Mouse (Mus musculus): ENCODE results near the gene Isx. TPM values are rescaled to one million over a fixed set of nuclear protein-coding genes. Genes with fewer than 3 reads are reported as not detected.

Isx gene
- polyA plus RNA-seq, 1 experiment: not detected

GRCm38 (mm10) chr8:74878637-74879036, 5.7 kb downstream of the Isx start:
- Histone ChIP-seq H3K36me3 (ENCODE audit: control insufficient read depth, insufficient read depth, low read length, poor library complexity, severe bottlenecking) (no peaks in the 10 kb centered on the region), H3K4me3 (ENCODE audit: low read depth, low read length) (no peak overlapping the region), H3K4me1 (ENCODE audit: control insufficient read depth, insufficient read depth, low read length) (no peaks in the 10 kb centered on the region), H3K9me3 (replicated peaks; ENCODE audit: control insufficient read depth, insufficient read depth, low read length, poor library complexity, severe bottlenecking) (no peaks in the 10 kb centered on the region), H3K9ac (ENCODE audit: low read depth, poor library complexity, severe bottlenecking) (no peak overlapping the region), H3K27ac (ENCODE audit: insufficient read depth, low read length) (no peak overlapping the region), H3K27me3 (ENCODE audit: control insufficient read depth, insufficient read depth, low read length, poor library complexity, severe bottlenecking) (no peaks in the 10 kb centered on the region)
- TF ChIP-seq EP300 (IDR thresholded peaks at IDR 0.05; ENCODE audit: insufficient read depth, low read depth, low read length): no peak
- TF ChIP-seq POLR2A (IDR thresholded peaks at IDR 0.05; ENCODE audit: insufficient read depth, low read length): no peak
- no peak for TF ChIP-seq CTCF (IDR thresholded peaks at IDR 0.05; ENCODE audit: low read depth, low read length)

GRCm38 (mm10) chr8:74888763-74889162, 15.8 kb downstream of the Isx start:
- Histone ChIP-seq H3K36me3 (ENCODE audit: control insufficient read depth, insufficient read depth, low read length, poor library complexity, severe bottlenecking) (no peaks in the 10 kb centered on the region), H3K4me1 (ENCODE audit: control insufficient read depth, insufficient read depth, low read length) (no peaks in the 10 kb centered on the region), H3K4me3 (ENCODE audit: low read depth, low read length) (no peak overlapping the region), H3K9ac (ENCODE audit: low read depth, poor library complexity, severe bottlenecking) (no peak overlapping the region), H3K27ac (ENCODE audit: insufficient read depth, low read length) (no peak overlapping the region), H3K27me3 (ENCODE audit: control insufficient read depth, insufficient read depth, low read length, poor library complexity, severe bottlenecking) (no peaks in the 10 kb centered on the region), H3K9me3 (replicated peaks; ENCODE audit: control insufficient read depth, insufficient read depth, low read length, poor library complexity, severe bottlenecking) (no peaks in the 10 kb centered on the region)
- no peak for TF ChIP-seq CTCF (IDR thresholded peaks at IDR 0.05; ENCODE audit: low read depth, low read length)
- TF ChIP-seq EP300 (IDR thresholded peaks at IDR 0.05; ENCODE audit: insufficient read depth, low read depth, low read length): no peak
- no peak for TF ChIP-seq POLR2A (IDR thresholded peaks at IDR 0.05; ENCODE audit: insufficient read depth, low read length)

- Histone ChIP-seq H3K36me3 (ENCODE audit: control insufficient read depth, insufficient read depth, low read length, poor library complexity, severe bottlenecking) (no peaks in the 10 kb centered on the region), H3K27me3 (ENCODE audit: control insufficient read depth, insufficient read depth, low read length, poor library complexity, severe bottlenecking) (no peaks in the 10 kb centered on the region), H3K4me3 (ENCODE audit: low read depth, low read length) (no peak overlapping the region), H3K27ac (ENCODE audit: insufficient read depth, low read length) (no peak overlapping the region), H3K9ac (ENCODE audit: low read depth, poor library complexity, severe bottlenecking) (no peak overlapping the region), H3K4me1 (ENCODE audit: control insufficient read depth, insufficient read depth, low read length) (no peaks in the 10 kb centered on the region), H3K9me3 (replicated peaks; ENCODE audit: control insufficient read depth, insufficient read depth, low read length, poor library complexity, severe bottlenecking) (no peaks in the 10 kb centered on the region)
- TF ChIP-seq POLR2A (IDR thresholded peaks at IDR 0.05; ENCODE audit: insufficient read depth, low read length): no peak
- no peak for TF ChIP-seq EP300 (IDR thresholded peaks at IDR 0.05; ENCODE audit: insufficient read depth, low read depth, low read length)
- TF ChIP-seq CTCF (IDR thresholded peaks at IDR 0.05; ENCODE audit: low read depth, low read length): no peak
These were observed 18.1 kb downstream of the Isx start for GRCm38 (mm10) chr8:74891030-74891429.

GRCm38 (mm10) chr8:74896302-74896701, 23.3 kb downstream of the Isx start:
- H3K4me1 ChIP-seq (ENCODE audit: control insufficient read depth, insufficient read depth, low read length): no peaks in the 10 kb centered on the region
- TF ChIP-seq POLR2A (IDR thresholded peaks at IDR 0.05; ENCODE audit: insufficient read depth, low read length) (no peak), EP300 (IDR thresholded peaks at IDR 0.05; ENCODE audit: insufficient read depth, low read depth, low read length) (no peak), CTCF (IDR thresholded peaks at IDR 0.05; ENCODE audit: low read depth, low read length) (no peak)
- H3K9ac ChIP-seq (ENCODE audit: low read depth, poor library complexity, severe bottlenecking): no peak overlapping the region
- no peaks in the 10 kb centered on the region for H3K27me3 ChIP-seq (ENCODE audit: control insufficient read depth, insufficient read depth, low read length, poor library complexity, severe bottlenecking)
- no peak overlapping the region for H3K27ac ChIP-seq (ENCODE audit: insufficient read depth, low read length)
- no peaks in the 10 kb centered on the region for H3K9me3 ChIP-seq (replicated peaks; ENCODE audit: control insufficient read depth, insufficient read depth, low read length, poor library complexity, severe bottlenecking)
- H3K4me3 ChIP-seq (ENCODE audit: low read depth, low read length): no peak overlapping the region
- no peaks in the 10 kb centered on the region for H3K36me3 ChIP-seq (ENCODE audit: control insufficient read depth, insufficient read depth, low read length, poor library complexity, severe bottlenecking)

- no peaks in the 10 kb centered on the region for H3K27me3 ChIP-seq (ENCODE audit: control insufficient read depth, insufficient read depth, low read length, poor library complexity, severe bottlenecking)
- no peak overlapping the region for H3K9ac ChIP-seq (ENCODE audit: low read depth, poor library complexity, severe bottlenecking)
- TF ChIP-seq CTCF (IDR thresholded peaks at IDR 0.05; ENCODE audit: low read depth, low read length) (no peak), POLR2A (IDR thresholded peaks at IDR 0.05; ENCODE audit: insufficient read depth, low read length) (no peak), EP300 (IDR thresholded peaks at IDR 0.05; ENCODE audit: insufficient read depth, low read depth, low read length) (no peak)
- no peak overlapping the region for H3K4me3 ChIP-seq (ENCODE audit: low read depth, low read length)
- no peaks in the 10 kb centered on the region for H3K9me3 ChIP-seq (replicated peaks; ENCODE audit: control insufficient read depth, insufficient read depth, low read length, poor library complexity, severe bottlenecking)
- H3K4me1 ChIP-seq (ENCODE audit: control insufficient read depth, insufficient read depth, low read length): no peaks in the 10 kb centered on the region
- no peaks in the 10 kb centered on the region for H3K36me3 ChIP-seq (ENCODE audit: control insufficient read depth, insufficient read depth, low read length, poor library complexity, severe bottlenecking)
- H3K27ac ChIP-seq (ENCODE audit: insufficient read depth, low read length): no peak overlapping the region
These were observed 24.3 kb downstream of the Isx start for GRCm38 (mm10) chr8:74897315-74897714.

GRCm38 (mm10) chr8:74899796-74900195, 26.8 kb downstream of the Isx start:
- H3K27ac ChIP-seq (ENCODE audit: insufficient read depth, low read length): no peak overlapping the region
- no peaks in the 10 kb centered on the region for H3K4me1 ChIP-seq (ENCODE audit: control insufficient read depth, insufficient read depth, low read length)
- H3K27me3 ChIP-seq (ENCODE audit: control insufficient read depth, insufficient read depth, low read length, poor library complexity, severe bottlenecking): no peaks in the 10 kb centered on the region
- no peaks in the 10 kb centered on the region for H3K9me3 ChIP-seq (replicated peaks; ENCODE audit: control insufficient read depth, insufficient read depth, low read length, poor library complexity, severe bottlenecking)
- no peaks in the 10 kb centered on the region for H3K36me3 ChIP-seq (ENCODE audit: control insufficient read depth, insufficient read depth, low read length, poor library complexity, severe bottlenecking)
- no peak for TF ChIP-seq EP300 (IDR thresholded peaks at IDR 0.05; ENCODE audit: insufficient read depth, low read depth, low read length)
- TF ChIP-seq POLR2A (IDR thresholded peaks at IDR 0.05; ENCODE audit: insufficient read depth, low read length): no peak
- no peak for TF ChIP-seq CTCF (IDR thresholded peaks at IDR 0.05; ENCODE audit: low read depth, low read length)
- H3K4me3 ChIP-seq (ENCODE audit: low read depth, low read length): no peak overlapping the region
- H3K9ac ChIP-seq (ENCODE audit: low read depth, poor library complexity, severe bottlenecking): no peak overlapping the region
